Mouse (Mus musculus) embryo, embryonic 11 days (tissue): ENCODE measurements at regions not wholly inside any gene's neighbourhood (a gene's known extent, or its start where the extent isn't known, plus 50 kb on each side); places are given as distances from the start of the nearest gene placed in this dataset.

Source experiments
- DNase-seq: peaks from one replicate; pipeline ENCODE4 v3.0.0-alpha.2; 2015

DNA sequence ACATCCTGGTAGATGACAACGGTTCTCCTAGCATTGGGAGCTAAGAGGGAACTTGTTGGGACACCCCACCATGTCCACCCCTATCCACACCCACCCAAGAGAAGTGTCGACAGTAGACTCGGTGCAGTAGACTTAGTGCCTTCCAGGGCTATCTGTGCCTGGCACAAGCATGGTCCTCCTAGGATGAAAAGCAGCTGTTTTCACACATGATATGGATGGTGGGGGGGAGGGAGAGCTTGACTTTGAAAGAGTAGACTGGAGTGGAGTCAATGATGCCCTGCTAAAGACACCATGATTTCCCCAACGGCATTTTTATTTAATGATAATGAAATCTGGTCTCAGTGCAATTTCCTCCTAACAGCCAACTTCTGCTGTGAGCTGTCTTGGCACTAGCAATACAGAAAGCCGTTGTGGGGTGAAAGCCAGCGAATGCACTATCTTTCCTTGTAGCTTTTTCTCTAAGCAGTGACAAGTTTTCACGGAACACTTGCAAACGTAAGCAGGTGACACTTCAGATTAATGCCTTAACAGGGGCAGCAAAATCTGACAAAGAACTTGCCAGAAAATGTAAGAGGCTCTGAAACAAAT lies 244.6 kb upstream of the Fn1 start:
- no peak for DNase-seq

GRCm38 (mm10) chr1:71896141-71896725 lies 243.2 kb upstream of the Fn1 start:
- DNase-seq: no peak

DNA sequence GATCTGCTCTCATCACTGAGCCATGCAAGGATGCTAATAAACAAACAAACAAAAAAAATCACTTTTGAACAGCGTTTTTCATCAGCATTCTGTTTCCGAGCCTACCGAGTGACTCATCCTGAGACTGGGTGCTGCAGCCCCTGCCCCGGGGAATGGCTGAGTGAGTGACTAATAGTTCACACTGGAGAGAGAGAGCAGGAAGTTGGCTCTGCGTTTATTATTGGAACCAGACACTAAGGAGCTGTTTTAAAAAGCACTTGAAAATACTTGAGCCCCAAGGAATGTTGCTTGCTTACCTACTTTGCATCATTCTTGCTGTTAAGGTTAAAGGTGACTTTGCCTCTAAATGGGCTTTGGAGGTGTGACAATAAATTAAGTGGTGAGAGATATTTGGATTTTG lies 240.6 kb upstream of the Fn1 start:
- peak; percentile 49 for DNase-seq

GRCm38 (mm10) chr1:71887809-71888208 lies 234.8 kb upstream of the Fn1 start:
- DNase-seq: no peak

DNA sequence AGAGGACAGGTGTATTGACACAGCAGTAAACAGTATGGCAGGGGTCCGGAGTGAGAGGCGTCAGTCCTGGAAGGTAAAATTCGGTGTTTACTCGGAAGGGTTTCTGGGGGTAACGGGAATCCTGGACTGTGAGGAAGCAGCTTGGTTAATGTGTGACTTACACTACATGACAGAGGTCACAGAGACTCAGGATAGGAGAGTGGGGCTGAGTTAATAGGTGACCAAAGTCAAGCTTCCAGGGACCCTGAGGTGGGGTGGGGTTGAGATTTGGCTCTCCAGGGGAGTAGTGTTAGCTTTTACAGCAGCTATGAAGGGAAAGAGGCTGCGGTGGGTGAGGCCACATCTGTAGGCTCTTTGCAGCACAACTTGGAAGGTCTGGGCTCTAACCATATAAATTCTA lies 233.9 kb upstream of the Fn1 start:
- no peak for DNase-seq

- no peak for DNase-seq
These were observed 233.2 kb upstream of the Fn1 start for GRCm38 (mm10) chr1:71886233-71886632.

- no peak for DNase-seq
These were observed 228.9 kb upstream of the Fn1 start for GRCm38 (mm10) chr1:71881851-71882250.

DNA sequence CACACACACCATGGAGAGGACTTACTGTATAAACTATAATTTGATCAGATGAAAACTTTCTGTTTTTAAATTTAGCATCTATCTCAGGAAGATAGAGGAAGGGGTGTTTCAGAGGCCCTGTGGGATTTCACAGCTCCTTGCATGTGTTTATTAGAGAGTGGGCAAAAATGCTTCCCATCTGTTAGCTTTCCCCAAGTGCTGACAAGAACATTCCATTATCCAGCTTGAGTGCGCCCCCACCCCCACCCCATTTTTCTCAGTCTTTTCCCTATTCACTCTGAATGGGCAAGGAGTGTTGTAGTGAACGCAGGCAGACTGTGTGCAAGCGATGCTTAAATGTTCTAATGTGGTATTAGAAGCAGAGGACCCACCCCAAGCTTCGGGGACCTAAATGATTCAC lies 228.2 kb upstream of the Fn1 start:
- DNase-seq: no peak

- DNase-seq: no peak
These were observed 227.5 kb upstream of the Fn1 start for GRCm38 (mm10) chr1:71880480-71880879.

DNA sequence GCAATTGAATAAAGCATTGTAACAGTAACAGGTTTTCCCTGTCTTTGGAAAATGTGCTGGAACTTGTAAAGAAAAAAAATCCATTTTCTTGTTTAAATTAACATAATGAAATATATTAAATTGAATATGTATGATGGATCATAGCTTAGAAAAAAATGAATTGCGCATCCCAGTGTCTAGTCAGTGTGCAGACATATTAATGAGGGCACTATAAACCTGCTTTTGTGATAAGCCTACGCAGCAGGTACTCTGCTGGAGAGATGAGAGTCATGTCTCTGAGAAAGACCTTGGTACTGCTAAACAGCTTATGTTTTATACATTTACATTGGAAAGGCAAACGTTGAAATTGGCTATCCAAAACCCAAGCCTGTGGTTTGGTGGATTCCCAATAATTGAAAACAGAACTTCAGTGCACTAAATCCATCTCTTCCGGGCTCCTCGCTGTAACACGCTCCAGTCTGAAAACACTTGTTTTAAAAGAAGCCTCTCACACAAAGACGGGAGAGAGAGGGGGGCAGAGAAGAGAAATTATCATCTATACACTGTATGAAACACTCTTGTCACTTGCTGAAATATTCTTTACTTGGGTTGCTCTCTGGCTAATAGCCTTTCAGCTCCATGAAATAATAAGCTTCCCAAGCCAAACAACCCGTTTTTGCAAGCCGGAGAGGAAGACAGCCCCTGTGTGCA lies 223.9 kb upstream of the Fn1 start:
- no peak for DNase-seq

- DNase-seq: no peak
These were observed 221.0 kb upstream of the Fn1 start for GRCm38 (mm10) chr1:71874037-71874436.

- DNase-seq: peak; percentile 23
These were observed 212.7 kb upstream of the Fn1 start for GRCm38 (mm10) chr1:71865670-71866069.

- DNase-seq: no peak
These were observed 211.7 kb upstream of the Fn1 start for GRCm38 (mm10) chr1:71864749-71865148.

GRCm38 (mm10) chr1:71853212-71853611 lies 200.2 kb upstream of the Fn1 start:
- no peak for DNase-seq

DNA sequence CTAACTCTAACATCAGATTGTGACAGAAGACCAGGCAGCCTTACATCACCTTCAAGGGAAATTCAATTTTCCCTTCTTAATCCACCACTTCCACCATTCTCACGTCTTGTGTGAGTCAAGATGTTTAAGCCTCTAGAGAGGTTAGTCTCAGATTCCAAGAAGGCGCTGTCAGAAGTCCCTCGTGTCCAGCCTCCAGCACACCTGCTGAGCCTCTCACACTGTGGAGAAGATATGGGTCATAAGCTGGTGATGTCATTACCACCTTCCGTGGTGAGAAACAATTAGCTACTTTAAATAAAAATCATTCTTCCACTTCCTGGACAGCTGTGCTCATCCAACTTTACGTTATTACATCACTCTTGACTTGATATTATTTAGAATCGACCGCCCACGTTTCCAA lies 198.3 kb upstream of the Fn1 start:
- DNase-seq: no peak

DNA sequence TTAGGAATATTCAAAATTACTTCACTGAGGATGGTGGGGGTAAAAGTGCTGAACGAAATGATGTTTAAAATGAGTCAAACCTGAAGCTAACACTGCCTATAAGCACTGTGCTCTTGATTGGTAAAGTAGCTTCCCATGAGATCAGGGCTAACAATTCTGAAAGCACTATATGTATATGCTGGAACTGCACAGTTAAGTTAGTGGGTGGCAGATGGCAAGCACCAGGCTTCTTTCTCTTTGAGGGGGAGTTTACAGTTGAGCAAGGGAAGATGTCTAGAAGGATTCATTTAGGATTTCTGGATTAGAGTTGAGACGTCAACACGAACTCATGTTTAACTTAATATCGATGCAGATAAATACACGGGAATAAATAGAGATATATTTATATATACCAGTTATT lies 195.7 kb upstream of the Fn1 start:
- no peak for DNase-seq

- DNase-seq: no peak
These were observed 192.1 kb upstream of the Fn1 start for GRCm38 (mm10) chr1:71844938-71845685.

DNA sequence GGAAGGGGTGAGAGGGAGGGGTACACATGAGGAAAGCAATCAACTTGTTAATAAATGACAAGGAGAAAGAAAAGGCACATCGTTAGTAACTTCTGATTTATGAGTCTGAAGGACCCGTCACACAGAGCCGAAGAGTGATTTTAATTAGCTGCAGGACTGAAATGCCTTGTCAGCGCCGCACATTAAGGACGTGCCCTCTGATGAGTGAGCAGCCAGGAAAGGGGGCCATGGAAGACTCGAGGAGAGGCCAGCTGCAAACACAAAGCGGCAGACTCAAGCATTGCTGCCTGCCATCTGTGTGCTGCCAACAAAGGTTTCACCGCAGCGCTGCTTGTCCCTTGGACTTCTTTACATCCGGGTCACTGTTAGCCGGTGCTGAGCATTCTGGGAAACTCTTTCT lies 184.8 kb upstream of the Fn1 start:
- peak; percentile 76 for DNase-seq

DNA sequence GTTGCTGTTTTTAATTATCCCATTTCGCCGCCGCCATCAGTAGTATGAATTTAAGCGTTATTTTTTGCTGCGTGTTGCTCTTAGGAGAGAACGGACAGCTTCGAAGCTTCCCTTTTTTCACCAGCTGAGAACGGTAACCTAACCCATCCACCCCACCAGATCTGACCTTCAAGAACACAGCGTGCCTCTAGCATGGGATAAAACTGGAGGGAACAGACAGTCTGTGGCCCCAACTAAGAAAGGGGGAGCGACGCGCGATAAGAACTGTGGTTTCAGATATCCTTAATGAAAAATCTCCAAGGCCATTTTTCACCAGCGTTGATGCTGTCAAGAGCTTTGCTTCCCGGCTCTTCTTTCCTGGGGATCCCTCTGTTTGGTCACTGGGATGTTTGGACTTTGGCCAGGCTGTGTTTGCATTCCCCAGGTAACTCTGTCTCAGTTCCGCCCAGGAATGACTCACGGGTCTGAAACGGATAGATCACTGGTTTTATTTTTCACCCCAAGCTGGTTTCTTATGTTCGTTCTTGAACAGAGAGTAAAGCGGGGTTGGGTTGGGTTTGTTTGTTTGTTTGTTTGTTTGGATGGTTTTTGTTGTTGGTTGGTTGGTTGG lies 184.1 kb upstream of the Fn1 start:
- peak; percentile 42 for DNase-seq

DNA sequence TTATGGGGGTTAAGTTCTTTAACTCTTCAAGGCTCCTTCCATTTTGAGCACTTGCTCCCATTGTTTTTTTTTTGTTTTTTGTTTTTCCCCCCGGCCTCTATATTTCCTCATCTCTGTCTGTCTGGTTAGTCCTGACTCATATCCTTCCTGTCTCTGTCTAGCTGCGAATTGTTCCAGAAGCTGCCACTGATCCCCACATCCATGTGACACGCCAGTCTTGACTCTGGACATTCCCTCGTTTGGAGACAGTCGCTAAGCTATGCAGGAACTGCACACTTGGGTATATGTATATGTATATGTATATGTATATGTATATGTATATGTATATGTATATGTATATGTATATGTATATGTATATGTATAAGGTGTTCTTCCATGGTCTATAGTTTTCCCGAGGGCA lies 177.4 kb upstream of the Fn1 start:
- DNase-seq: no peak

DNA sequence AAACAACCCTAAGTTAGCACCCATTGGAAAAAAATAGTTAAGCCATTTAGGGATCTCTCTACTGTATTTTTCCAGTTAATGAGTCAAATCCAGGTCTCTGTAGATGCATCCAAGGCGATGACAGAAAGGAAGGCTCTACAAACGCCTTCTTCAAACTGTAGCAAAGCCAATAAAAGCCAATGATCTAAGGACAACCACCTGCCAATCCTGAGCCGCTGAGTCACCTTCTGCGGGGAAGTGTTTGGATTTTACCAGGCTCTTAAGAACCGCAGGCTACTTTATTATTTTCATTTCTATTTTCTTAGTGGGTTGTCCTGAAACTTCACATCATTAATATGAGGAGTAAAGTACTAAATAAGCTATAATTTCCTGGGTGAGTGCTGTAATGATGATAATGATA lies 171.4 kb upstream of the Fn1 start:
- DNase-seq: no peak

- DNase-seq: no peak
These were observed 169.1 kb upstream of the Fn1 start for GRCm38 (mm10) chr1:71822123-71822522.

DNA sequence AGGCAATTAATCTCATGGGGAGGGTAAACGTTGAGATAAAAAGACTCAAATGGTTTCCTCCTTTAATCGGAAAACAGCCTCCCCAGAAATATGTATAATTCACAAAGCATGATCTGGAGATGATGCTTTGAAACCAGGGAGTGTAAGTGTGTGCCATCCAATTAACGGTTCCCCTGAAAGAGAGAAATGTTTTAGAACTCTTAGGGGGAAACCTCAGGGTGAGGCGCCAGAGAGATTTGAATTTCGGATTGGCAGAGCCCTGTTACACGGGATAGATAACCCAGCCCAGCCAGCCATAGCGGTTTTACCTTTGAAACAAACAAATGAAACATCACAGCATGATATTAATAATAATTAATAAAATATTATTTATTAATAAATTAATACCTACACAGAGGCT lies 168.1 kb upstream of the Fn1 start:
- DNase-seq: no peak

GRCm38 (mm10) chr1:71816306-71816705 lies 163.3 kb upstream of the Fn1 start:
- no peak for DNase-seq
